Comparison of ENCODE assay signal across 17 mouse cellular contexts in genomic region chr2:157790836-157791495, GRCm38 (mm10). TPM values are rescaled to one million over a fixed set of nuclear protein-coding genes. Genes with fewer than 3 reads are reported as not detected.
A peak's percentile ranks its signal among the peaks of the same experiment; 100 is the strongest.
DNase-seq lines count a peak whose midpoint lies in the region; ATAC-seq and TF ChIP-seq lines count a peak whose summit lies in the region.
"Had no signal": no experiment of that assay in that cellular context is flagged by ENCODE, and none has a peak within 500 bp of the region (broad histone marks: within the 10 kb centered on the region; RNA-seq: fewer than 3 reads in every experiment).

No protein-coding gene starts in this region.

- DNase-seq in cerebellum, postnatal 25 days: peak; percentile 62
- no peak for DNase-seq in hindbrain, embryonic 11.5 days (ENCODE audit: low spot score)
- peak; percentile 60 for DNase-seq in brain, embryonic 14.5 days (ENCODE audit: low read depth)
- no peak for DNase-seq in kidney, postnatal 10 days
- no peak for DNase-seq in thymus, postnatal 10 days (ENCODE audit: low spot score in 2 of 2)
- DNase-seq: adrenal gland, postnatal 36 days; cerebellum, adult 9-11 months; kidney, adult 11 months; lung, postnatal 10 days; right cerebral cortex, postnatal 4 days had no signal

- no peak overlapping the region; the same call in 1 of the 2 replicates for H3K9ac ChIP-seq in hindbrain, embryonic 13.5 days
- no peak overlapping the region for H3K9ac ChIP-seq in hindbrain, embryonic 11.5 days (ENCODE audit: low read depth, low read length)
- no peak overlapping the region for H3K9ac ChIP-seq in midbrain, embryonic 15.5 days
- H3K9ac ChIP-seq: embryonic facial prominence, embryonic 15.5 days; liver, embryonic 15.5 days had no signal

- peaks cover 50% of the 10 kb centered on the region for H3K4me1 ChIP-seq in hindbrain, embryonic 13.5 days (replicated peaks)
- H3K4me1 ChIP-seq in hindbrain, embryonic 11.5 days (replicated peaks; ENCODE audit: control insufficient read depth, insufficient read depth, low read length): 0 out of 2 replicates have a peak, but pooled peaks cover 2% of the 10 kb centered on the region
- H3K4me1 ChIP-seq in midbrain, embryonic 15.5 days: peaks cover 24% of the 10 kb centered on the region
- H3K4me1 ChIP-seq: embryonic facial prominence, embryonic 15.5 days had no signal

- peak overlapping the region; percentile 73 for H3K27ac ChIP-seq in hindbrain, embryonic 13.5 days
- H3K27ac ChIP-seq in hindbrain, embryonic 11.5 days (ENCODE audit: low read depth, low read length): no peak overlapping the region
- peak overlapping the region; percentile 36; the same call in 1 of the 2 replicates for H3K27ac ChIP-seq in midbrain, embryonic 15.5 days
- H3K27ac ChIP-seq: embryonic facial prominence, embryonic 15.5 days; liver, embryonic 15.5 days had no signal

- no peak overlapping the region for H3K4me2 ChIP-seq in hindbrain, embryonic 13.5 days
- no peak overlapping the region for H3K4me2 ChIP-seq in hindbrain, embryonic 11.5 days (replicated peaks; ENCODE audit: low read depth, low read length)
- no peak overlapping the region for H3K4me2 ChIP-seq in midbrain, embryonic 15.5 days
- H3K4me2 ChIP-seq: embryonic facial prominence, embryonic 15.5 days; liver, embryonic 15.5 days had no signal

- H3K9me3 ChIP-seq in hindbrain, embryonic 13.5 days: no peaks in the 10 kb centered on the region
- H3K9me3 ChIP-seq in hindbrain, embryonic 11.5 days (ENCODE audit: control insufficient read depth, low read length): no peaks in the 10 kb centered on the region
- no peaks in the 10 kb centered on the region for H3K9me3 ChIP-seq in midbrain, embryonic 15.5 days
- H3K9me3 ChIP-seq: embryonic facial prominence, embryonic 15.5 days; liver, embryonic 15.5 days; megakaryocyte, embryonic 14.5 days had no signal

- 75% methylated on average over 8 of the region's 8 CpGs for WGBS in hindbrain, embryonic 13.5 days
- 87% methylated on average over 8 of the region's 8 CpGs for WGBS in hindbrain, embryonic 11.5 days
- 73% methylated on average over 8 of the region's 8 CpGs for WGBS in midbrain, embryonic 15.5 days

- peaks cover 70% of the 10 kb centered on the region for H3K27me3 ChIP-seq in hindbrain, embryonic 13.5 days
- peaks cover 34% of the 10 kb centered on the region for H3K27me3 ChIP-seq in hindbrain, embryonic 11.5 days (ENCODE audit: control insufficient read depth, insufficient read depth, low read length)
- H3K27me3 ChIP-seq in midbrain, embryonic 15.5 days (replicated peaks): no peaks in the 10 kb centered on the region
- H3K27me3 ChIP-seq: embryonic facial prominence, embryonic 15.5 days; liver, embryonic 15.5 days; megakaryocyte, embryonic 14.5 days had no signal

- no peak for TF ChIP-seq POLR2A in brain, embryonic 14.5 days (IDR thresholded peaks at IDR 0.05; ENCODE audit: borderline replicate concordance, extremely low read depth, insufficient read depth, insufficient read length, poor library complexity, severe bottlenecking)

- no peaks in the 10 kb centered on the region for H3K36me3 ChIP-seq in hindbrain, embryonic 13.5 days
- no peaks in the 10 kb centered on the region for H3K36me3 ChIP-seq in hindbrain, embryonic 11.5 days (ENCODE audit: control insufficient read depth, insufficient read depth, low read length)
- H3K36me3 ChIP-seq in midbrain, embryonic 15.5 days (replicated peaks): no peaks in the 10 kb centered on the region

- no peak for TF ChIP-seq CTCF in brain, embryonic 14.5 days (IDR thresholded peaks at IDR 0.05; ENCODE audit: borderline replicate concordance, extremely low read depth, insufficient read depth, insufficient read length)

- no peak for ATAC-seq in cerebellum, adult (ENCODE audit: insufficient number of reproducible peaks, low FRiP score, low TSS enrichment)
- ATAC-seq in hindbrain, embryonic 13.5 days (ENCODE audit: low FRiP score): no peak
- no peak for ATAC-seq in hindbrain, embryonic 11.5 days (ENCODE audit: low FRiP score)
- ATAC-seq in midbrain, embryonic 15.5 days (replicated peaks): no peak

- no peak overlapping the region for H3K4me3 ChIP-seq in hindbrain, embryonic 13.5 days
- H3K4me3 ChIP-seq in hindbrain, embryonic 11.5 days (ENCODE audit: low read depth, low read length): no peak overlapping the region
- no peak overlapping the region for H3K4me3 ChIP-seq in midbrain, embryonic 15.5 days
- H3K4me3 ChIP-seq: embryonic facial prominence, embryonic 15.5 days; liver, embryonic 15.5 days; megakaryocyte, embryonic 14.5 days; myocyte had no signal

RNA-seq across cellular contexts. Expression of gene Ctnnbl1, which starts 53.8 kb away (rescaled TPM):
- 70.6 and 72.8 TPM in 2 replicates for polyA plus RNA-seq in hindbrain, embryonic 13.5 days (2015; fragmentation: Nextera tagmentation; extraction: Ambion mirVana)
- polyA plus RNA-seq in hindbrain, embryonic 11.5 days (2014; fragmentation: Nextera tagmentation; extraction: Ambion mirVana): 90.1 and 104 TPM in 2 replicates
- 61.8 TPM in 2 replicates for polyA plus RNA-seq in brain, embryonic 14.5 days (2012; rRNA removed)
- 68.0 and 68.2 TPM in 2 replicates for polyA plus RNA-seq in midbrain, embryonic 15.5 days (2015; fragmentation: Nextera tagmentation; extraction: Ambion mirVana)

Comparison
In these comparisons a context has a peak if more than half of its experiments do, and no peak if none do; other contexts are left out.
1. DNase-seq: peak in cerebellum, postnatal 25 days (2 of 2) and brain, embryonic 14.5 days (single experiment); none in hindbrain, embryonic 11.5 days (single experiment), kidney, postnatal 10 days (single experiment) and thymus, postnatal 10 days (0 of 2).